Mouse (Mus musculus): ENCODE measurements around the gene Cnbp. TPM values are rescaled to one million over a fixed set of nuclear protein-coding genes. Genes with fewer than 3 reads are reported as not detected.

Gene Cnbp
- total RNA-seq (2017), result 523 and 558 TPM in 2 replicates

DNA sequence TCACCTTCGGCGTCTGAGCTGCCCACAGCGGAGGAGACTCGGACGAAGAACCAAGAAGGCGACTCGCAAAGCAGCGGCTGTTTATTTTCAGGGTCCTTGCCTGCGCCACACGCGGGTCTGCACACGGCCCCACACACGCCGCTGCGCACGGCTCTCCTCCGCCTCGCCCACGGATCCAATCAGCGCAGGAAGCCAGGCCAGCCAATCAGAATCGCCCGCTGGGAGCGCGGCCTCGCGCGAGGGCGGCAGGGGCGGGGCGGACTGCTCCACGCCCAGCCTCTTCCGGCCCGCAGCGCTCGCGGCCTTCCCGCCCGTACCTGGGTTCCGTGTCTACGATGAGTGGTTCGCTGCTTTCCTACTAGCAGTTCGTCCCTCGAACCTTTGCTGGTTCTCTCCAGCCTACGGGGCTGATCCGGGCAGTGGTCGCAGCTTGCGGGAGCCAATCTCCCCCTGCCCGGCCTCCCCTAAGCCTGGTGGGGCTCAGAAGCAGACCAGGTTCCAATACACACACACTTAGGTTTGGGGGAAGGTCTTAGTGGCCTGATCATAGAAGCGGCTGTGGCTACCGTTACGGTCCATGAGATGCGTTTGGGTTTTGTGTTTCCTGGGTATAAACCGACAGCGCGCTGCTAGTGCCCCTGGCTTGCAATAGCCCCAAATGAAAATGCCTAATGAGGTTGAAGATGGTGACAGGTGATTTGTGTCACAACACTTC lies at the start of gene Cnbp:
TSS of gene Cnbp (minus strand) at position 207 of the 715 bp plus-strand sequence.
- peak; percentile 96 for ATAC-seq (ENCODE audit: extremely low read depth, insufficient number of reproducible peaks, low FRiP score, poor library complexity, severe bottlenecking)

DNA sequence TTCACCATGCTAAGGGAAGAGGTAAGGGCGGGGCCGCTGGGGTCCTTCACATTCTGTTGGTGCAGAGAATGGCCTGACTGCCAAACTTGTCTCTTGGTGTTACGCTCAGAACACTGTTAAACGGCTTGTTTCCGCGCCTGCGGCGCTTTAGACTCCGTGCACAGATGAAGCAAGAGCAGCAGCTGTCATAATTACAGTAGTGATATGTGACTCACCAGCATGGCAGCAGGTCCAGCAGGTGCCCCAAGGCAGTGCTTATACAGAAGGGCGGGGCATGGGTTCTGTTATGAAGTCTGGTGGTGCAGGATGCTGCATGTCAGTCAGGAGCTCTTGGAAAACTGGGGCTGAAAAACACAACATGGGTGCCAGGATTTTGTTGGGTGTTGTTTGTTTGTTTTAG lies 47.1 kb upstream of the Cnbp start:
- no peak for ATAC-seq (ENCODE audit: extremely low read depth, insufficient number of reproducible peaks, low FRiP score, poor library complexity, severe bottlenecking)

DNA sequence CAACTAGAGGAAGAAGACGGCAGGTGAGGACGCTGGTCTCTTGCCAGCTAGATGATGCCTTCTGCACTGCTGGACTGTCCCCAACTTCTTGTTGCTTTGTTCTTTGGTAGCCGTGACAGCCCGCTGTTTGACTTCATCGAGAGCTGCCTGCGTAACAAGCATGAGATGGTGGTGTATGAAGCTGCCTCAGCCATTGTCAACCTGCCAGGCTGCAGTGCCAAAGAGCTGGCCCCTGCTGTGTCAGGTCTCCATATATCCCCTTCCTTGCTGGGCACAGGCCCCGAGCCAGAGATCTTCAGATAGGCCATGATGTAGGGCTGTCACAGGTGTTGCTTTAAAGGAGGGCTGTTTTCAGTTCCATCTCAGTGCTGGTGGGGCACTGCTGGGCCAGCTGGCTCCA lies 43.0 kb upstream of the Cnbp start:
- no peak for ATAC-seq (ENCODE audit: extremely low read depth, insufficient number of reproducible peaks, low FRiP score, poor library complexity, severe bottlenecking)

DNA sequence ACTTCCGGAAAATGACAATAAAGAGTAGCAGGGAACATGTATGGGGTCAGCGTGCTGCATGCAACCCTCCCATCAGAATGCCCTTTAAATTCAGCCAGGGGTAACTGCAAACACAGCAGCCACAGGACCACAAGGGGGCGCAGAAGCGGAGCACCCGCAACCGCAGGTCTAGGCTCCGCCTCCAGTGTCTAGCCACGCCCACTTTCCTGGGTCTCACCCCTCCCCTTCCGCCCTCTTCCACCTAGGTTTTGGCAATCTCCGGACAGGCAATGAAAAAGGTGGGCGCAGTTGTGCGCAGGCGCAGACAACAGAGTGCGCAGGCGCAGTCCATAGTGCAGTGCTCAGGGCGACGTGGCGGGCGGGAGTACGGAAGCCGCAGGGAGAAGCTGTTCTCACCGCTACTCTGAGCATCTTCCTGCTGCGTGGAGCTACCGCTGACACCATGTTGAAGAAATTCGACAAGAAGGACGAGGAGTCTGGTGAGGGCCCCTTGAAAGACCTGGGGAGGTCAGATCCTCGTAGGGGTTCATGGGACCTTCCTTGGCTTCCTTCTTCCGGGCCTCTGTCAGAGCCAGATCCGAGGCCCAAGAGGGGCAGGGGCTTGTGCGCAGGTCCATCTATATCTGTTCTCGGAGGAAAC lies 36.8 kb upstream of the Cnbp start, which contains the start of gene Copg1:
TSS of gene Copg1 (plus strand) at position 221 of the 640 bp plus-strand sequence.
- ATAC-seq (ENCODE audit: extremely low read depth, insufficient number of reproducible peaks, low FRiP score, poor library complexity, severe bottlenecking), result peak; percentile 97

DNA sequence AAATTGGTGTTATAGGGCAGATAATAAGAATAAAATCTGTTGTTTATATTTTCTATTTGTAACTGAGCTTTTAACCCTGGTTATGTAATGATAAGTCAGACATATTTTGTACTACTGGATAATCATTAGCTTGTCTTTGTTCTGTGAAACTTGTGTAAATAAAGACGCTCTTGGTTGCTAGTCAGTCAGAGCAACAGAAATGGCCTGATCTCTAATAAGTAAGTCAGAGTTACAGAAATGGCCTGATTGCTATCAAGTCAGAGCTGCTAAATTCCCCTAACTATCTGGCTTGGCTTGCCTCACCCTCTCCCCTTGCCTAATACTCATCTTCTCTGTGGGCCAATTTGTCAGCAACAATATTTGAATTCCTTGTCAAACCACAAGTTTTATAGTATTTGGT lies 35.8 kb upstream of the Cnbp start:
- ATAC-seq (ENCODE audit: extremely low read depth, insufficient number of reproducible peaks, low FRiP score, poor library complexity, severe bottlenecking), result no peak

DNA sequence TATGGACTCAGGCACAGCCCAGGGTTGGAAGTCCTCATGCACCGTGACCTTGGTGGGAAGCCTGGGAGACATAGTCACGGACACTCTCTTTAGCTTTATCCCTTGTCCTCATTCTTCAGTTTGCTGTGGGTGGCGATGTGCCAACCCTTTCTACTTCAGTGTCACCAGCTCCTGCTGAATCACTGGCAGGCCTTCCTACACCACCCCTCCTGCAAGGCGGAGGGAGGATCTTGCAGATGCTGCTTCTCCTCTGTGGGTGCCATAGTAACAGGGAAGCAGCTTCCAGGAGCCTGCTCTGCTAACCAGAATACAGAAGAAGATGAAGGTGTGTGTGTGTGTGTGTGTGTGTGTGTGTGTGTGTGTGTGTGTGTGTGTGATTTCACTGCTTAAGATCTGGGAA lies 31.9 kb upstream of the Cnbp start:
- ATAC-seq (ENCODE audit: extremely low read depth, insufficient number of reproducible peaks, low FRiP score, poor library complexity, severe bottlenecking), result no peak

DNA sequence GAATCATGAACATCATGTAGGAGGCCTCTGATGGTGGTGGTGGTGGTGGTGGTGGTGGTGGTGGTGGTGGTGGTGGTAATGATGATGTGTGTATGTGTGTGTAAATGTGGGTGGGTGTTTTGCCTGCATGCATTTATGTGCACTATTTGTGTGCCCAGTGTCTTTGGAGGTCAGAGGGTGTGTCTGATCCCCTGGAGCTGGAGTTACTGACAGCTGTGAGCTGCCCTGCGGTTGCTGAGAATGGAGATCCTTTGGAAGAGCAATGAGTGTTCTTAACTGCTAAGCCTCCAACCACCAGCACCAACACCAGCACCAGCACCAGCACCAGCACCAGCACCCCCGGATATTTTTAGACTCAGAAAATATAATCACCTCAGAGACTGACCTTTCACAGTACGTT lies 31.3 kb upstream of the Cnbp start:
- ATAC-seq (ENCODE audit: extremely low read depth, insufficient number of reproducible peaks, low FRiP score, poor library complexity, severe bottlenecking), result no peak

DNA sequence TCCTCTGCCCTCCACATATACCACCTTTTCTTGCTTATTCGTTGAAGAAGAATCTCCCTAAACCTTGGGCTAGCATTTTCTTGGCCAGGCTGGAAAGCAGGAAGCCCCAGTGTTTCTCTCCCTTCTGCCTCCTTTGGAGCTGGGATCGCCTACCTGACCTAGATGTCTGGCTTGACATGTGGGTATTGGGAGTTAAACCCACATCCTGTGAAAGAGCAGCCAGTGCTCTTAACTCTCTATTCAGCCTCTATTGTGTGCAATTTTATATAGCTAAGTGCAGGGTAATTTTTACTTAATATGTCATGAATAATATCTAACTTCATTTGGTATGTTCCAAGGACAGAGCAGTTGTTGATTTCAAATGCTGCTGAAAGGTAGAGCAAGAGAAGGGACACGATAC lies 28.7 kb upstream of the Cnbp start:
- ATAC-seq (ENCODE audit: extremely low read depth, insufficient number of reproducible peaks, low FRiP score, poor library complexity, severe bottlenecking), result no peak

DNA sequence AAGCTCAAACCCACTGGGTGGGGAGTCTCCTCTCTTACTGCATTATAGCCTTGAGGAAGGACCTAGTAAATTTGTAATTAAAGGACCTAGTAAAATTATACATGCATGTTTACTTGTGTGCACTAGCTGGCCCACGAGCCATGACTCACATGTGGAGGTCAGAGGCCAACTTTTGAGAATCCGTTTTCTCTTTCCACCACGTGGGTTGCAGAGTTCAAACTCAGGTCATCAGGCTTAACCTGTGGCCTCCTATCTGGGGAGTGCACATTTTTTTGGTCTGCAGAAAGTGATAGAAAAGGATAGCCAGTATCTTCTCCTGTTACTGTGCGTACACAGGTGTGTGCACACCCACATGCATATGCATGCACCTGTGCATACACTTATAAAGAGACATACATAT lies 28.1 kb upstream of the Cnbp start:
- ATAC-seq (ENCODE audit: extremely low read depth, insufficient number of reproducible peaks, low FRiP score, poor library complexity, severe bottlenecking), result no peak

DNA sequence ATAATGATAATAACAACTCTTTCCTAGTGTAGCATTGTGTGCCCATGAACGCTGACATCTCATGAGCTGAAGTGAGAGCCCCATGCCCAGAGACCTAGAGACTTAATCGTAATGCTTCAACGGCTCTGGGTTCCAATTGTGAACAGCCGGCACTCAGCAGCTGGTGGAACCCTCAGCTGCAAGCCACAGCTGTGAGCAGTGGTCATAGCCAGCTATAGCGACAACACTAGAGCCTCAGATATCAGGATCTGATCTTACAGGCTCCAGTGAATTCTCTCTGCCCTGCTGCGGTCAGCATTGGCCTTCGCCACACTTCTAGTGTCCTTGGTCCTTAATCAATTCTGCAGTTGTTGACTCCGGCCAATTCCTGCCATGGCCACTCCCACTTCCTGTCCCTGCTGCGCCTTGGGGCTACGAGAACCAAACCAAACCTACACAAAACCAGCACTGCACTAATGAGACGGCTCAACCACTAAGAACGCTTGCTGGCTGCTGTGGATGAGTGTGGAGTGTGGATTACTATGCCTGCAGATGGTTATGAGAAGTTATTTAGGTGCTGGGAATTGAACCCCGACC lies 25.2 kb upstream of the Cnbp start:
- 0 out of 2 replicates have a peak, but pooled peaks have one; percentile 23 for ATAC-seq (ENCODE audit: extremely low read depth, insufficient number of reproducible peaks, low FRiP score, poor library complexity, severe bottlenecking)

DNA sequence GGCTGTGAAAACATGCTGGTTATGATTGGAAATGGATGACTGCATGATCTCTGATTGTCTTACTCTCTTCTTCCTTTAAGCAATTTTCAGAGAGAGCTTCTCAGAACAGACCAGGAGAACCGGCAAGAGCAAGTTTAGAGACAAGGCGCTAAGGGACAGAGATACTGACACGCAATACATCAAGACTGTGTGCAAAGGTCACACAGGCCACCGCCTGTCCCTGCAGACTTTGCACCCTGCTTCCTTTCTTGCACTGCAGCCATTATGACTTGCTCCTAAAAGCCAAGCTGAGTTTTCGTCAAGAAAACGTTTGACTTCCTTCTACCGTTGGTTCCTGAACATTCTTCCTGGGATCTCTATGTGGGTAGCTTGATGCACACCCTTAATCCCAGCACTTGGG lies 24.7 kb upstream of the Cnbp start:
- ATAC-seq (ENCODE audit: extremely low read depth, insufficient number of reproducible peaks, low FRiP score, poor library complexity, severe bottlenecking), result no peak

DNA sequence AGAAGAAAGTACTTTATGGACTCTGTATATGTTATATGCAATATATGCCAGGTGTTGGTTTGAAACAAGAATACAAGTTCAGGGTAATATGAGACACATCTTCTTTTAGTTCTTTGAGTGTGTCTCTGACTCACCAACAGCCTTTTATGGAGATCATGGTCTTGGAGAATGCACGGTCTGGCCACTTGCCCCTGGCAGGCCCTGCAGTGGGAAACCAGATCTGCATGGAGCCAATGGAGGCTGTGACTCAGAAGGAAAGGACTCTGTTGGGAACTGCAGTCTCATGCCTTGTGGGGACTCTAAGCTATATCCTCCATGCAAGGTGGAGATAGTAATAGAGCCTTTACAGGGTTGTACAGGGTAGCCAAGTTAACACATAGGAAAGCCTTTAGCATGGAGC lies 24.2 kb upstream of the Cnbp start:
- ATAC-seq (ENCODE audit: extremely low read depth, insufficient number of reproducible peaks, low FRiP score, poor library complexity, severe bottlenecking), result no peak

DNA sequence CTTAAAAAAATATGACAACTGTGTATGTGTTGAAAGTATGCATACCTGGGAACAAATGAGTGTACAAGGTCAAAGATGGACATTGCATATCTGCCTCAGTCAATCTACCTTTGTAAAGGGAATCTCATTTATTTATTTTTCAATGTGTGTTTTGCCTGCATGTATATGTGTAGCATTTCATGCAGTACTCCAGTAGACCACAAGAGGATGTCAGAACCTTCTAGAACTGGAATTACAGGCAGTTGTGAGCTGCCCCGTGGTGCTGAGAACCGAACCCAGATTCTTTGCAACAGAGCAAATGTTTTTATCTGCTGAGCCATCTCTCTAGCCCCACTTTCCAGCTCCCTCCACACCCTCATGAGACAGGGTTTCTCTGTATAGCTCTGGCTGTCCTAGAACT lies 23.1 kb upstream of the Cnbp start:
- ATAC-seq (ENCODE audit: extremely low read depth, insufficient number of reproducible peaks, low FRiP score, poor library complexity, severe bottlenecking), result no peak

DNA sequence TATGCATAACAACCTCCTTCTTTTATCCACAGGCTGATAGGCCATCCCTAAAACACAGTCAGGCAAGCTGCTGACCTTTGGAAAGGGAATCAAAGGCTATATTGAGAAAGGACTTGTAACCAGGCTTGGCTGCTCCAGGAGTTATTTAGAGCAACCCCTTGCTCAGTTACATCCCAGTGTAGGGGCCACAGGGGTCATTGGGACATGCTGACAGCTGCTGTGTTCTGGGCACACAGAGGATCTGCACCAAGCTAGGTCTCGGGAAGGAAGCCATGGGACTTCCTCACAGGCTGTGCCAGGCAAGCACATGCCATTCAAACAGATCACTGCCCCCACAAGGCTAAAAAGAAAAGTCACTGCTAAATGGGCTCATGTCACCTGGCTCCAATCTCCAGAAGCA lies 22.2 kb upstream of the Cnbp start:
- ATAC-seq (ENCODE audit: extremely low read depth, insufficient number of reproducible peaks, low FRiP score, poor library complexity, severe bottlenecking), result no peak

DNA sequence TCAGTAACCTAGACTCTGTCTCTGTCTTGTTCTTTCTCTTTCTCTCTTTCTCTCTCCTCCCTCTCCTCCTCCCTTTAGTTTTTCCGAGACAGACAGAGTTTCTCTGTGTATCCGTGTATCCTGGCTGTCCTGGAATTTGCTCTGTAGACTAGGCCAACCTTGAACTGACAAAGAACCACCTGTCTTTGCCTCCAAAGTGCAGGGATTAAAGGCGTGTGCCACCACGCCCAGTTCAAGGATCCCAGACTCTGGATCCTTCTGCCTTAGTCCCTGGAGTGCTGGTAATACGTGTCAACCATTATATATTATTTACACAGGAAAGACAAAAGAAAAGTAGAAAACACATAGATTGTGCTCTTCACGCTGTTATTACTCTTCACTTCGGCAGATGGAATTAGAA lies 20.3 kb upstream of the Cnbp start:
- ATAC-seq (ENCODE audit: extremely low read depth, insufficient number of reproducible peaks, low FRiP score, poor library complexity, severe bottlenecking), result no peak

DNA sequence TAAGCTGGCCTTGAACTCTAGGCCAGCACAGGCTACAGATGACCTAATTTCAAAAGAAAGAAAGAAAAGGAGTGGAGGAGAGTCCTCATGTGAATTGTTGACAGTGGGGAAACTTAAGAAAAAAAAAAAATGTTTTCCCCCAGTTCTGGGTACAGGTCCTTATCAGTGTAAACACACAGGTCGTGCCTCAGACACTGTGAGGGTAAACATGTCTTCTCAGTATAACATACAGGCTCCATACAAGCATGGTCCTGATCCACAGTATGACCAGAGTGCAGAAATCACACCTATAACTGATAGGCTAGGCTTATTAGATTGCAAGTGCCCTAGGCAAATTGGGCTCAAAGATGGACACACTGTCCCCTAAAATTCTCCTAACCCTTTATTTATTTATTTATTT lies 19.5 kb upstream of the Cnbp start:
- ATAC-seq (ENCODE audit: extremely low read depth, insufficient number of reproducible peaks, low FRiP score, poor library complexity, severe bottlenecking), result no peak

DNA sequence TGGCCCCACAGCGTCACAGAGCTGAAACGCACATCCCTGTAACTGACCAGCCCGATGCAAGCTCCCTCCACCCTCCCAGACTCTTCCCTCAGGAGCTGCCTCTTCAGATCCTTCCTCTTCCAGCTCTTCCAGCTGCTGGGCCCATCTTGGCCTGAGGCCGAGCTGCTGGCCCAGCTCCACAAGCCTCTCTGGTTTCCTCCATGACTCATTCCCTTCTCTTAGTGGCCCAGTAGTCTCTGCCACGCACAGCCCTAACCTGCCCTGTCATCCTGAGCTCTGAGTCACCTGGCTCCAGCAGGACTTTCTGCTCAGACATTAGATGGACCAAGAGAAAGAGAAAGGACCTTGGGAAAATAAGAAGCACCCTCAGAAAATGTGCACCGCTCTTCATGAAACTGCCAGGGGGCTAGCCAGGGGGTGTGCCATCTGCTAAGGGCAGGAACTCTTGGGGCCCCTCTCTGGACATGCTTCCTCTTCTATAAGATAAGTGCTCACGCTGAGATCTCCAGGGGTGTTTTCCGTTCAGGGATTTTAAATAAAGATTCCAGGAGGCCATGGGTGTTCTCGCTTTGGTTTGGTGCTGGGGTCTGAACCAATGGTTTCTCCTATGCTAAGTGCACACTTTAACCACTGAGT lies 18.1 kb upstream of the Cnbp start:
- no peak for ATAC-seq (ENCODE audit: extremely low read depth, insufficient number of reproducible peaks, low FRiP score, poor library complexity, severe bottlenecking)

DNA sequence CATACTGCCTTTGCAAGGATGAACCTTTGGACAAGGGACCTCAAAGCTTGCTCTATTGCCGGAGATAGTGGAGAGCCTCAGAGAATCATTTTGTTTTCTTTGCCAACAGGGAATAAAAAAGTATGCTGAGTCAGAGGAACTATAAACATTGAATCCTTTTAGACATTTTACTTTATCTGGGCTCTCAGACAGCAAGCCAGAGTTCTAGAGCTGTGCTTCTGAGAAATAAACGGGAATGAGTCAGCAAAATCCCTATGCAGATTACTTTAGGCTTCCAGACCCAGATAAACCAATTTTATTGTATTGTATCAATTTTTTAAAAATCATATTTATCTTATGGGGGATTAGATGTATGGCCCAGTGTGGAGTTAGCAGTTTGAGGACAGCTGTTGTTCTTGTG lies 16.4 kb upstream of the Cnbp start:
- no peak for ATAC-seq (ENCODE audit: extremely low read depth, insufficient number of reproducible peaks, low FRiP score, poor library complexity, severe bottlenecking)

DNA sequence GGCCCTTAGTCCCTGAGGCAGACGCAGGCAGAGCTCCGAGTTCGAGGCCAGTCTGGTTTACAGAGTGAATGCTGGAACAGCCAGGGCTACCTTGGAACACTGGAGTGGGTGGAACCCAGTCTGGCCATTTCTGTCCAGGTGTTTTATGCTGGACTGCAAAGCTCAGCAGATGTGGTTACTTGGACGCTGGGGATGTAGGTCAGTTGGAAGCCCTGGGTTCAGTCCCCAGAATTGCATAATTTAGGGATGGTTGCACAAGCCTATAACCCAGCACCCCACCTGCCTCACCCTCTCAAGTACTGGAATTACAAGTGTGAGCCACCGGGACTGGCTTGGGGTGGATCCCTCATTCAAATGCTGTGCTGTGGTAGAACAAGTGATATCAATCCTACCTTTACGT lies 15.3 kb upstream of the Cnbp start:
- ATAC-seq (ENCODE audit: extremely low read depth, insufficient number of reproducible peaks, low FRiP score, poor library complexity, severe bottlenecking), result no peak

DNA sequence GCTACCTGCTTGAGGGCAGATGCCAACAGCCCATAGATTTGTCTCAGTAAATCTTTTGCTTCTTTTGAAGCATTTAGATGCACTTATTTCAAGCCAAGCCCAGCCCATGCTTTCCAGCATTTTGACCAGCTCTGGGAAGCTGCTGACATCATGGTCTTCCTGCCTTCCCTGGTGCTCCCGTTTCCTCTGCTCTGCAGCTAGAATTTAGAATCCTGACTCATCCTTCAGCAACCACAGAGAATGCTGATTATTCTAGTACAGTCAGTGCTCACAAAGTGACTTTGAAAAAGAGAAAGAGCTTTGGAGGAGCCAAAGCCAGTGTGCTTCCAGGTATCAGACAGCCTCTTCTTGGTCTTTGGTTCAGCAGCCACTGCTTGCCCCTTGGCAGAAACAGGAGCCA lies 6.2 kb upstream of the Cnbp start:
- ATAC-seq (ENCODE audit: extremely low read depth, insufficient number of reproducible peaks, low FRiP score, poor library complexity, severe bottlenecking), result no peak

Measured in neutrophil, adult 5-6 weeks (primary cell).